Mouse (Mus musculus): ENCODE measurements at regions not wholly inside any gene's neighbourhood (a gene's known extent, or its start where the extent isn't known, plus 50 kb on each side); places are given as distances from the start of the nearest gene placed in this dataset.

GRCm38 (mm10) chr6:140953721-140954120, 224.6 kb downstream of the Gm11077 start:
- Histone ChIP-seq H3K27me3 (ENCODE audit: control insufficient read depth, insufficient read depth, low read length) (no peaks in the 10 kb centered on the region), H3K27ac (ENCODE audit: insufficient read depth, low read length) (no peak overlapping the region), H3K36me3 (ENCODE audit: control insufficient read depth, insufficient read depth, low read length) (no peaks in the 10 kb centered on the region), H3K4me1 (ENCODE audit: control insufficient read depth, insufficient read depth, insufficient read length) (no peaks in the 10 kb centered on the region), H3K4me3 (ENCODE audit: extremely low read depth, insufficient read depth, insufficient read length) (no peak overlapping the region)
- no peak for DNase-seq (ENCODE audit: low read depth in 1 of 2, low spot score in 2 of 2)
- 83% methylated on average over 1 of the region's 1 CpGs for WGBS
- TF ChIP-seq CTCF (IDR thresholded peaks at IDR 0.05; ENCODE audit: extremely low read depth, insufficient read depth, insufficient read length, insufficient replicate concordance), result no peak
- TF ChIP-seq POLR2A (IDR thresholded peaks at IDR 0.05; ENCODE audit: low read depth, low read length), result no peak

GRCm38 (mm10) chr6:140955751-140956521, 226.9 kb downstream of the Gm11077 start:
- Histone ChIP-seq H3K4me3 (ENCODE audit: extremely low read depth, insufficient read depth, insufficient read length) (no peak overlapping the region), H3K27ac (ENCODE audit: insufficient read depth, low read length) (no peak overlapping the region), H3K4me1 (ENCODE audit: control insufficient read depth, insufficient read depth, insufficient read length) (no peaks in the 10 kb centered on the region), H3K27me3 (ENCODE audit: control insufficient read depth, insufficient read depth, low read length) (no peaks in the 10 kb centered on the region), H3K36me3 (ENCODE audit: control insufficient read depth, insufficient read depth, low read length) (no peaks in the 10 kb centered on the region)
- TF ChIP-seq POLR2A (IDR thresholded peaks at IDR 0.05; ENCODE audit: low read depth, low read length) (no peak), CTCF (IDR thresholded peaks at IDR 0.05; ENCODE audit: extremely low read depth, insufficient read depth, insufficient read length, insufficient replicate concordance) (no peak)
- DNase-seq (ENCODE audit: low read depth in 1 of 2, low spot score in 2 of 2), result no peak
- WGBS, result 37% methylated on average over 13 of the region's 13 CpGs

- H3K27ac ChIP-seq (ENCODE audit: insufficient read depth, low read length), result no peak overlapping the region
- DNase-seq (ENCODE audit: low read depth in 1 of 2, low spot score in 2 of 2), result no peak
- H3K36me3 ChIP-seq (ENCODE audit: control insufficient read depth, insufficient read depth, low read length), result no peaks in the 10 kb centered on the region
- H3K27me3 ChIP-seq (ENCODE audit: control insufficient read depth, insufficient read depth, low read length), result no peaks in the 10 kb centered on the region
- no peaks in the 10 kb centered on the region for H3K4me1 ChIP-seq (ENCODE audit: control insufficient read depth, insufficient read depth, insufficient read length)
- TF ChIP-seq POLR2A (IDR thresholded peaks at IDR 0.05; ENCODE audit: low read depth, low read length) (no peak), CTCF (IDR thresholded peaks at IDR 0.05; ENCODE audit: extremely low read depth, insufficient read depth, insufficient read length, insufficient replicate concordance) (no peak)
- WGBS, result 90% methylated on average over 4 of the region's 4 CpGs
- H3K4me3 ChIP-seq (ENCODE audit: extremely low read depth, insufficient read depth, insufficient read length), result no peak overlapping the region
These were observed 227.4 kb downstream of the Gm11077 start for GRCm38 (mm10) chr6:140956522-140956863.

GRCm38 (mm10) chr6:140961987-140962386, 232.9 kb downstream of the Gm11077 start:
- Histone ChIP-seq H3K27me3 (ENCODE audit: control insufficient read depth, insufficient read depth, low read length) (no peaks in the 10 kb centered on the region), H3K4me3 (ENCODE audit: extremely low read depth, insufficient read depth, insufficient read length) (no peak overlapping the region), H3K36me3 (ENCODE audit: control insufficient read depth, insufficient read depth, low read length) (no peaks in the 10 kb centered on the region), H3K27ac (ENCODE audit: insufficient read depth, low read length) (no peak overlapping the region), H3K4me1 (ENCODE audit: control insufficient read depth, insufficient read depth, insufficient read length) (no peaks in the 10 kb centered on the region)
- WGBS, result 89% methylated on average over 11 of the region's 11 CpGs
- no peak for DNase-seq (ENCODE audit: low read depth in 1 of 2, low spot score in 2 of 2)
- TF ChIP-seq CTCF (IDR thresholded peaks at IDR 0.05; ENCODE audit: extremely low read depth, insufficient read depth, insufficient read length, insufficient replicate concordance), result no peak

GRCm38 (mm10) chr6:140962563-140962962, 233.5 kb downstream of the Gm11077 start:
- Histone ChIP-seq H3K4me1 (ENCODE audit: control insufficient read depth, insufficient read depth, insufficient read length) (no peaks in the 10 kb centered on the region), H3K27ac (ENCODE audit: insufficient read depth, low read length) (no peak overlapping the region), H3K36me3 (ENCODE audit: control insufficient read depth, insufficient read depth, low read length) (no peaks in the 10 kb centered on the region), H3K4me3 (ENCODE audit: extremely low read depth, insufficient read depth, insufficient read length) (no peak overlapping the region), H3K27me3 (ENCODE audit: control insufficient read depth, insufficient read depth, low read length) (no peaks in the 10 kb centered on the region)
- TF ChIP-seq POLR2A (IDR thresholded peaks at IDR 0.05; ENCODE audit: low read depth, low read length) (no peak), CTCF (IDR thresholded peaks at IDR 0.05; ENCODE audit: extremely low read depth, insufficient read depth, insufficient read length, insufficient replicate concordance) (no peak)
- DNase-seq (ENCODE audit: low read depth in 1 of 2, low spot score in 2 of 2), result no peak
- WGBS, result 37% methylated on average over 4 of the region's 4 CpGs

- Histone ChIP-seq H3K4me1 (ENCODE audit: control insufficient read depth, insufficient read depth, insufficient read length) (no peaks in the 10 kb centered on the region), H3K27me3 (ENCODE audit: control insufficient read depth, insufficient read depth, low read length) (no peaks in the 10 kb centered on the region), H3K4me3 (ENCODE audit: extremely low read depth, insufficient read depth, insufficient read length) (no peak overlapping the region), H3K36me3 (ENCODE audit: control insufficient read depth, insufficient read depth, low read length) (no peaks in the 10 kb centered on the region), H3K27ac (ENCODE audit: insufficient read depth, low read length) (no peak overlapping the region)
- 86% methylated on average over 6 of the region's 6 CpGs for WGBS
- TF ChIP-seq CTCF (IDR thresholded peaks at IDR 0.05; ENCODE audit: extremely low read depth, insufficient read depth, insufficient read length, insufficient replicate concordance) (no peak), POLR2A (IDR thresholded peaks at IDR 0.05; ENCODE audit: low read depth, low read length) (no peak)
- DNase-seq (ENCODE audit: low read depth in 1 of 2, low spot score in 2 of 2), result no peak
These were observed 244.6 kb downstream of the Gm11077 start for GRCm38 (mm10) chr6:140973732-140974131.

GRCm38 (mm10) chr6:140976989-140977388, 247.9 kb downstream of the Gm11077 start:
- 75% methylated on average over 5 of the region's 5 CpGs for WGBS
- H3K4me3 ChIP-seq (ENCODE audit: extremely low read depth, insufficient read depth, insufficient read length), result no peak overlapping the region
- H3K27ac ChIP-seq (ENCODE audit: insufficient read depth, low read length), result no peak overlapping the region
- no peaks in the 10 kb centered on the region for H3K36me3 ChIP-seq (ENCODE audit: control insufficient read depth, insufficient read depth, low read length)
- H3K4me1 ChIP-seq (ENCODE audit: control insufficient read depth, insufficient read depth, insufficient read length), result no peaks in the 10 kb centered on the region
- TF ChIP-seq CTCF (IDR thresholded peaks at IDR 0.05; ENCODE audit: extremely low read depth, insufficient read depth, insufficient read length, insufficient replicate concordance), result no peak
- no peak for TF ChIP-seq POLR2A (IDR thresholded peaks at IDR 0.05; ENCODE audit: low read depth, low read length)
- no peaks in the 10 kb centered on the region for H3K27me3 ChIP-seq (ENCODE audit: control insufficient read depth, insufficient read depth, low read length)
- DNase-seq (ENCODE audit: low read depth in 1 of 2, low spot score in 2 of 2), result no peak

Data from spleen, adult 2 months (tissue).